Mouse (Mus musculus): Measurements from ENCODE around the gene Ptgr1.

The Ptgr1 gene

GRCm38 (mm10) chr4:58925664-58926063 is 61.3 kb downstream of the Ptgr1 start:
- DNase-seq, result no peak

GRCm38 (mm10) chr4:58923933-58924332 is 63.0 kb downstream of the Ptgr1 start:
- no peak for DNase-seq

All from right cerebral cortex, postnatal 14 days (tissue).